Mouse (Mus musculus): ENCODE data around the gene Psma6. TPM values are rescaled to one million over a fixed set of nuclear protein-coding genes. Genes with fewer than 3 reads are reported as not detected.

Psma6 gene
- polyA plus RNA-seq, 1 experiment = 162 TPM

DNA sequence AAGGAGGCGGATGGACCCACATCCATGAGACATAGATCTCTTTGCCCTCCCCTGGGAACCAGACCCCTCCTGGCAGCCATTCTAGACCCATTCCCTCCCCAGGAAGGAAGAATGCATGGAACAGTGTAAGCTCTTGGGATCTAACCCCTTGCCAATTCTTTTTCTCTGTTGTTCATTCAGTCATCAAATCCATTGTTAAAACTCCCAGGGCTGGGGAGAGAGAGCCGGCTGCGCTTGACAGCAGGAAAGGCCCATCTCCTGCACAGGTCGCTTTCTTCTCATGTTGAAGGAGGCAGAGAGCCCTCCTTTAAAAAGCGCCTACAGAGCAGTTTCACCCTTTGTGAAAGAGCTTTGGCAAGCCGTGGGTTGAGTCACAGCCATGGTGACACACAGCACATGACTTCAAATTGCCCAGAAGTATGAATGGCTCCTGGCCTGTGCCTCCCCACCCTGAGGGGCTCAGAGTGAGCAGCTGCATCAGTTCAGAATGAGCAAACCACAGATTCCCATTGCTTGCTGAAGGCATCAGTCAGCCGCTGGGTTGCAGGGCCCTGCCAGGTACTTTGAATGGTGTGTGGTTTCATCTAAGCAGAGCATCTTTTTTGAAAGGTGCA, 82.2 kb downstream of the Psma6 start:
- TF ChIP-seq CTCF (IDR thresholded peaks at IDR 0.05; ENCODE audit: borderline replicate concordance, extremely low read depth, insufficient read depth, insufficient read length) (no peak), POLR2A (IDR thresholded peaks at IDR 0.05; ENCODE audit: borderline replicate concordance, extremely low read depth, insufficient read depth, insufficient read length, poor library complexity, severe bottlenecking) (no peak)
- DNase-seq (ENCODE audit: low read depth) = peak; percentile 53

DNA sequence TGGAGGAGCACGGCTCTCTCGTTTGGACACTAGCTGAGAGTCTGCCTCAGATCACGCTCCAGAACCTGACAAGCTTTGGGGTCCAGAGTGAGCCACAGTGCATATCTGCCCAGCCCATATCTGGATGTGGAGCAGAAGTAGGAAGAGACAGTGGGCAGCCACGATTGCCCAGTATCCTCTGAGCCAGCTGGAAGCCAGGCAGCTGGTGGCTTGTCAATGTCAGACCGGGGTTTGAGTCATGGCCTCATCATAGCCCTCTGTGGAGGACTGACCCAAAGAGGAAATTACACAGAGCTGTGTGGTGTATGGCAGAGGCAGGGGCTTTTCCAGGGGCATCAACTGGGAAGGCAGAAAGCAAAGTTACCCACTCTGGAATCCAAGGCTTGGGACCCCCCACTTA, 82.8 kb downstream of the Psma6 start:
- no peak for TF ChIP-seq CTCF (IDR thresholded peaks at IDR 0.05; ENCODE audit: borderline replicate concordance, extremely low read depth, insufficient read depth, insufficient read length)
- no peak for TF ChIP-seq POLR2A (IDR thresholded peaks at IDR 0.05; ENCODE audit: borderline replicate concordance, extremely low read depth, insufficient read depth, insufficient read length, poor library complexity, severe bottlenecking)
- no peak for DNase-seq (ENCODE audit: low read depth)

DNA sequence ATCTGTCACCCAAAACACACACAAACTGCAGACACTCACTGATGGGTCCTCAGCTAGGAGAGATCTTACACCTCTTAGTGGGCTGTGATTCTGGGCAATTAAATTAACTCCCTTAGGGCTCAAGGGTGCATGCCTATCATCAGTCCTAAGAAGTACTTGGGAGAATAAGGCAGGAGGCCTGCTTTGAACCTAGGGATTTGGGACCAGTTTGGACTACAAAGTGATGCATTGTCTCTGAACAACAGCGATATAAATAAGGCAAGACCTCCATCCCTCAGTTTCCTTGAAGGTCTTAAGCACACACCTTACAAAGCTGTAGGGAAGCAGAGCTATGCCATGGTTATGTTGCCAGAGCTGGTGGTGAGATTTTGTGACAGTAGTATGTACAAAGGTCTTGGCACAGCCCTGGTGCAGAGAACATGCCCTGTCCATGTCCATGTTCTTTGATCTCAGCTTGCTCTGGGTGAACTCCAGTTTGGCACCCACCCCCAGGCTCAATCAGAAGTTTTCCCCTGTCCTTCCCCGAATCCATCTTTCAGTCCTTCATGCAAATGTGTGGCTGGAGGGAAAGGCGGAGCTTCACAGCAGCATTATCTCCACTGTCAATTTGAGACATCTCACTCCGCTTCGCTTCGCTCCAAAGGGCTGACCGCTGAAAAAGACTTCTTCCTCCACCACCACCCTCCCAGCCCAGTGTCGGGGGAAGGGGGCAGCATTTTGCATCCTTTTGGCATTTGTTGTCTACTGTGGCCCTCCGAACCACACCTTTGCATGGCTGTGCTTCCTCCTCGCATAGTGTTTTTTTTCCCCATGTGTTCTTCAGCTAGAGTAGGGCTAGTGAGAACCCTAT, 83.5 kb downstream of the Psma6 start:
- TF ChIP-seq POLR2A (IDR thresholded peaks at IDR 0.05; ENCODE audit: borderline replicate concordance, extremely low read depth, insufficient read depth, insufficient read length, poor library complexity, severe bottlenecking) (no peak), CTCF (IDR thresholded peaks at IDR 0.05; ENCODE audit: borderline replicate concordance, extremely low read depth, insufficient read depth, insufficient read length) (no peak)
- DNase-seq (ENCODE audit: low read depth) = no peak

Other genes starting within 250 kb of the Psma6 start
- gene Srp54b, start 229.1 kb upstream of the Psma6 start, polyA plus RNA-seq (2012; rRNA removed) = 39.5 and 43.3 TPM in 2 replicates
- not detected in 2 replicates for gene 1700047I17Rik2, start 184.6 kb upstream of the Psma6 start, polyA plus RNA-seq (2012; rRNA removed)
- gene Srp54c, start 154.1 kb upstream of the Psma6 start, polyA plus RNA-seq (2012; rRNA removed) = 39.5 and 49.0 TPM in 2 replicates
- gene 1110008L16Rik, start 84.6 kb upstream of the Psma6 start, polyA plus RNA-seq (2012; rRNA removed) = 9.2 and 10.0 TPM in 2 replicates
- 19.1 and 20.4 TPM in 2 replicates for gene Ppp2r3c, start 81.2 kb upstream of the Psma6 start, polyA plus RNA-seq (2012; rRNA removed)
- 41.0 and 46.0 TPM in 2 replicates for gene Nfkbia, start 108.4 kb downstream of the Psma6 start, polyA plus RNA-seq (2012; rRNA removed)
- gene Aldoart2, start 181.0 kb downstream of the Psma6 start, polyA plus RNA-seq (2012; rRNA removed) = 0.07 TPM in 1 of 2 replicates, not detected in the other
- gene Insm2, start 215.2 kb downstream of the Psma6 start, polyA plus RNA-seq (2012; rRNA removed) = 1.1 and 2.0 TPM in 2 replicates

All from brain, embryonic 14.5 days (tissue).